Mouse (Mus musculus) layer of hippocampus, adult 11-12 months (tissue): Measurements from ENCODE around the gene Hoxa2.
A peak's percentile ranks its signal among the peaks of the same experiment; 100 is the strongest.

Experiments used
- DNase-seq: peaks from one replicate; pipeline ENCODE4 v3.0.0; 2022; ENCODE audit warnings: low spot score

Hoxa2 gene

DNA sequence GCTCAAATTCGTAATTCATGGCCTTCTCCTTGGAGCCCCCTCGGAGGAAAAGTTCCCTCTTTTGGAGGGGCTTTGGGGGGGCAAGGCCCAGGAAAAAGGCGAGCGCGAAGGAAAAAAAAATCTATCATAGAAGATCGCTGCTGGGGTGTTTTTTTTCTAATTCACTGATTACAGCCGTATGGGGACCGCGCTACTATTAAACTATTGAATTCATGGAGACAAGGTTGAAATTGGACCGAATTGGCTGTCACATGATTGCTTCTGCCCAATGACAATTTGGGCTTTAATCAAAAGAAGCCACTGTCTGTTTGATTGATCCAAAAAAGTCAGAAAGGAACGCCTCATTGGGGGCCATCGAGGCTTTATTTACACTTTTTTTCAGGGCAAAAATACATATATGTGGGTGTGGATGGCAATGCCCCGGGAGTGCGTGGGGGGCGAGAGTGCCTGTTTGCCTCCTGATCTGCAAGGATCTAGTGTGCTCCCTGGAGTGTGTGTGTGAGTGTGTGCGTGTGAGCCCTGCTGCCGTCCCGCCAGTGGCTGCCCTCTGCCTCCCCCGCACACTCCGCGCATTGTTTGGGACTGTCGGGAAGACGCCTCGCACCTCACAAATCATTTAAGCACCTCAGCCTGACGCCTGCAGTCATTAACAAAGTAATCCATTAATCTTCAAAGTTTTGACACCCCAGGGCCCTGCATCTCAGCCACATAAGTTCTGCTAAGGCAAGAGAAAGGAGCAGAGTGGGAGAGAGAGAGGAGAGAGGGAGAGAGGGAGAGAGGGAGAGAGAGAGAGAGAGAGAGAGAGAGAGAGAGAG, at the start of gene Hoxa2:
TSS of gene Hoxa2 (minus strand) at position 206 of the 815 bp plus-strand sequence.
- no peak for DNase-seq

- DNase-seq, result no peak
These were observed 49.6 kb upstream of the Hoxa2 start for GRCm38 (mm10) chr6:52214271-52214670.

DNA sequence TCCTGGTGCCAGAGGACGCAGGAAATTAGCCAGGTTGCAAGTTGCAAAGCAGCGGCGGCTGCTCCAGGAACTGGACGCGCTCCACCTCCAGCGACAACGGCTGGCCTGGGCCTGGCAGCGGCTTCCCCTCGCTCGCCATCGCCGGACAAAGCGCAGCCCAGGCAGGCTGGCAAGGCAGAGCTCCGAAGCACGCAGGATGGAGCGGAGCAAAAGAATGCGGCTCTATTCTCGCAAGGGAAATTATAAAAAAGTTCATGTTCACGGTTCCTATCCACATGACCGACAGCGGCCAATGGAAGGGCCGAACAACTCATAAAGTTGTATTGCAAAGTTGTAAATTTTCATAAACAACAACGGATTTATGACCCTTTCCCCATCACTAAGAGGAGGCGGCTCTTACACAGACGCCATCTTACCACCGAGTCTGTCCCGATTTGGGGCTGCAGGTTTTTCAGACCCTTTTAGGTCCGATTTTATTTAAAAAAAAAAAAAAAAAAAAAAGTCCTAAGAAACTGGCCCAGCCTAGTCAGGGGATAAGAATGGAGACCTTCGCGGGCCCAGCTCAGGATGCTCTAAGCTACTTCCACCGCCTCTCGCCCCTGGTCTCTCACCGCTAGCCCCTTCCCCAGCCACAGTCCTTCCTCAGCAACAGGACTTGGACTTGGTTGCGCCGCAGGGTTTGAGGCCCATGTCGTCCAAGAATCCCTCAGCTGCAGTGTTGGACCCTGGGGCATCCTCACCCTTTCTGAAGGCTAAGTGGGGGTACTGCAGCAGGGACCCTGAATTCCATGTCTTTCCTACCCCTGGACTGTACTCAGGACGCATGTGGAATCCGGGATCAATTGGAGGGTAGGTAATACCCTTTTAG, 48.7 kb upstream of the Hoxa2 start, which contains the start of the genes Hoxa3 and Gm28308:
TSS of gene Hoxa3 (minus strand) at position 218 of the 868 bp plus-strand sequence.
TSS of gene Gm28308 (minus strand) at position 221 of the 868 bp plus-strand sequence.
- DNase-seq, result no peak

DNA sequence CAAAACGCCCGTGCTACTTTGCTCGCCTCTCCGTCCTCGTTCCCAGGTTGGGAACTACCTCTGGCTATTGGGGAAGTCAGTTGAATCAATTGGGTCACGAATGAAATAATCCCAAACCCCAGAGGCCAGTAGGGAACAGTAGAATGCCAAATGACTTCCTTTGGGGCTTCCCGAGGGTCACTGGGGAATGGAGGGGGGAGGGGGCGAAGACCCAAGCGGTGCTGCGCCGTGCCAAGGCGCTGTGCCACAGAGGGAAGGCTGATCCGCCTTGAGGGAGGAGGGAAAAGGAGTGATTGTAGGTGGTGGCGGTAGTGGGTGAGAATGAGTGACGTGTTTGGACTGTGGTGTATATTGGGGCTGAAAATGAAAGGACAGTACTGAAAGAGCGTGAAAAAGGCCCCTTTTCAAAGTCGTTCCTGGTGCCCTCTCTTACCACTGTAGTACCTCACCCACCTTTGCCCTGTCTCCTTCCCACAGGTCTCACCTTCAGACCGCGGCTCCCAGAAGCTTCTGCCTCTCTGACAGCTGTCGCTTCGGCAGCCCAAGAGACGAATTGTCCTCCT, 48.0 kb upstream of the Hoxa2 start:
- DNase-seq, result no peak

DNA sequence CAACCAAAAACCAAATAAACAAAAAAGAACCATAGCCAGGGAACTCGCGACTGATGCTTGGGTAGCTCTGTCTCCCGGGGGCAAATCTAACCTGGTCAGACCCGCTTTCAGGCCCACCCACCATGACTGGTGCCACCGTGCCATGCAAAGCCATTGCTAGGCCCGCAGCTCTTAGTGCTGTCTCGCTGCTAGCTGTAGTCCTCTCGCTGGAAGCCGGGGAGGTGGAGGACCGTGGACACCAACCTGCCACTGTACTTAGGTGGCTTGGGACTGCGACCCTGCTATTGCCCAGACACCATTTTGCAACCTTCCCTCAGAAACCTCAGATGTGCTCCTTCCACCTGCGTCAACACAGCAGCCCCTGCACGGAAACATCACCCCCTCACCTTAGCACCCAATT, 47.3 kb upstream of the Hoxa2 start:
- no peak for DNase-seq

GRCm38 (mm10) chr6:52211170-52211935, 46.7 kb upstream of the Hoxa2 start:
- peak; percentile 51 for DNase-seq

- no peak for DNase-seq
These were observed 45.0 kb upstream of the Hoxa2 start for GRCm38 (mm10) chr6:52209685-52210046.

GRCm38 (mm10) chr6:52208868-52209684, 44.4 kb upstream of the Hoxa2 start:
- no peak for DNase-seq

- no peak for DNase-seq
These were observed 43.6 kb upstream of the Hoxa2 start, which contains the start of gene Hoxa6 for GRCm38 (mm10) chr6:52208072-52208867. Gene Hoxa6, minus strand, starts transcription at chr6:52208722.

DNA sequence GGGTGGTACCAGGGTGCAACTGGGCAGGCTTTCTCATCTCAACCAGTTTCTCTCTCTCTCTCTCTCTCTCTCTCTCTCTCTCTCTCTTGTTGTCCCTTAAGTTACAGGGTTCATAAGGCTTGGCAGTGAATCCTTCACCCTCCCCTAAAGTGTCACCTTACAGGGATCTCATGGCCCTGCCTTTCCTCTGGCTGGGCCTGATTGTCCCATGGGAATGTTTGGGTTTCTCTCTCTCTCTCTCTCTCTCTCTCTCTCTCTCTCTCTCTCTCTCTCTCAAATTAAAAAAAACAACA, 43.0 kb upstream of the Hoxa2 start:
- DNase-seq, result no peak

GRCm38 (mm10) chr6:52206882-52207683, 42.5 kb upstream of the Hoxa2 start:
- no peak for DNase-seq

DNA sequence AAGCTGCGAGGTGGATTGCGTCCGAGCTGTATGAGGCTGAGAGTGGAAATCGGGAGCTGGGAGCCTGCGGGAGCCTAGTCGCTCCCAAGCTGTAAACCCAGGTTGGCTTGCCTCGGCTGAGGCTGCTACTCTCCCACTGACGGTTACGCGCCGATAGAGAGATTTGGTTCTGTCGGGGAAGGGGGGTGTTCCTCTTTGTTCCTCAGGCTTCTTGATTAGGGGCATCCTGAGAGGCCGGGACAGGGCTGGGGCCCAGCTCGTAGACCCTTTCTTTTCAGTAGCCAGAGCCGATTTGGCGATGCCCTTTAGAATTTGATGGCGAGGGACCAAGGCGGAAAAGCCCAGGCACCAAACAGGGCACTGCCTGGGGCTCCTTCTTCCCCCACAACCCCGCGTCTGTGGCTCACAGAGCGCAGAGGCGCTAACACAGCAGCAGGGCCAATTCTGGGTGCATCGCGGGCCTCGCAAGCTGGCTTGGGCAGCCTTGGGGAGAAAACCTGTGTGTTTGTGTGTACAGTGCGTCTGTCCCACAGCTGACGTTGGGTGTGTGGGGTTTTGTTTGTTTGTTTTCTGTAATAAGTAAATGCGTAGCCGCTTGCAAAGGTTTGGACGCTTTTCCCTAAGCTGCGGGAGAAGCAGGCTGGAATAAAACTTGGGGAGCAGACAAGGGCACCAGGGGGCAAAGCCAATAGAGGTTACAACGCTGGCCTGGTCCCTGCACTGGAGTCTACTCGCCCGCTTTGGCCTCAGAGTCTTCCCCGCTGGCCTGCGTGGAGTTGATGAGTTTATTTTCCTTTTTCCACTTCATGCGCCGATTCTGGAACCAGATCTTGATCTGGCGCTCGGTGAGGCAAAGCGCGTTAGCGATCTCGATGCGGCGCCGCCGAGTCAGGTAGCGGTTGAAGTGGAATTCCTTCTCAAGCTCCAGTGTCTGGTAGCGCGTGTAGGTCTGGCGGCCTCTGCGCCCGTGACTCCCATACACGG, 41.3 kb upstream of the Hoxa2 start:
- no peak for DNase-seq

GRCm38 (mm10) chr6:52205221-52205620, 40.6 kb upstream of the Hoxa2 start:
- DNase-seq, result no peak

GRCm38 (mm10) chr6:52204050-52204752, 39.6 kb upstream of the Hoxa2 start, which contains the start of gene Hoxa5:
Gene Hoxa5, minus strand, starts transcription at chr6:52204587.
- DNase-seq, result no peak

DNA sequence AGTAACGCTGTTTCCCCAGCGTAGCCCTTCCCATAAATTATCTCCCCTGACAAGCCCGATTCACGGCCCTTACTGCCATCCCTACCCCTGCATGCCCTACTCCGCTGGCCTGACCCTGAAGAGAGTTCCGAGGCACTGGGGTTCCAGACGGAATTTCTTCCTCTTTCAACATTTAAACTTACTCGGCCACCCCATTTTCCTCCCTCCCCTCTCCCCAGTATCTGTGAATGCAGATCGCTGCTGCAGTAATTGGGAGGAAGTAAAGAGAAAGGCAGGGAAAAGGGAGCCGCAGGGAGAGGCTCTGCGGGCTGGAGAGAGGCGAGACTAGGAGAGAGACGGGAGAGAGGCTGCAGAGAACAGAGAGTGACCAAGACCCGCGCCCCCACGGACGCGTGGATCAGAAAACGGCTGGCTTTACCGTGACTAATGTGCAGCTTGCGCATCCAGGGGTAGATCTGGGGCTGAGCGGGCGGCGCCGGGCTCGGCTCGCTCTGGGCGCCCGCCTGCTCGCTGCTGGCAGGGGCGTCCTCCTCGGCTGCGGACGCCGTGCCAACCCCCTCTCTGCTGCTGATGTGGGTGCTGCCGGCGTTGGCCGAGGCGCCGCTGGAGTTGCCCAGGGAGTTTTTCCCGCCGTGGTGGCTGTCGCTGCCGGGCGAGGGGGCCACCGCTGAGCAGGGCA, 38.9 kb upstream of the Hoxa2 start:
- DNase-seq, result no peak

DNA sequence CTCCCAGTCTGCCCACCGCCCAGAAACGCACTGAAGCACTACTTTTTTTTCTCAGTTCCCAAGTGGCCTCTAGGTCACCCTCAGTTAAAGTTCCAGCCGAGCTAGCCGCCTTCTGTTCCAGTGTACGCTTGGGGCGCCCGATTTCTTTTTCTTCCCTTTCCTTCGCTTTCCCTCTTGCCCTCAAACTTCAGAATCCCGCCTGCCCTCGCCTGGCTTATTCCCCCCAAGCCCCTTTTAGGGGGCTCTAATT, 38.4 kb upstream of the Hoxa2 start:
- DNase-seq, result no peak
